Mouse (Mus musculus) heart, adult 2 months (tissue): ENCODE results near the gene Cep41.

Experiments used
- CTCF ChIP-seq: fragments of 200-600 bp; IDR thresholded peaks from 2 replicates; pipeline ENCODE4 v1.8.1; 2022; ENCODE audit warnings: antibody characterized with exemption, mild to moderate bottlenecking, moderate library complexity
- EP300 ChIP-seq: fragments of 200-500 bp; IDR thresholded peaks from 2 replicates; pipeline ENCODE4 v1.6.1; 2011; ENCODE audit warnings: low read depth, low read length, control low read depth; ENCODE audit not compliant: insufficient read depth
- POLR2A ChIP-seq: fragments of 200-500 bp; IDR thresholded peaks from 2 replicates; pipeline ENCODE4 v1.6.1; 2011; ENCODE audit warnings: mild to moderate bottlenecking, low read depth, low read length, control low read depth; ENCODE audit not compliant: insufficient read depth

GRCm38 (mm10) chr6:30605111-30605510 lies 88.4 kb downstream of the Cep41 start:
- TF ChIP-seq CTCF, result no peak
- TF ChIP-seq POLR2A, result no peak
- no peak for TF ChIP-seq EP300
